Mouse (Mus musculus) hindbrain, embryonic 10.5 days (tissue): ENCODE results near the gene Sap30l. TPM values are rescaled to one million over a fixed set of nuclear protein-coding genes. Genes with fewer than 3 reads are reported as not detected.

Source experiments
- DNase-seq: peaks from one replicate; pipeline ENCODE4 v3.0.0-alpha.2; 2017; ENCODE audit warnings: low spot score
- H3K27ac ChIP-seq: fragments of 300-500 bp; sonication (generic); 2 replicates; pipeline ENCODE4 v1.5.1; 2016; ENCODE audit warnings: mild to moderate bottlenecking, moderate library complexity
- H3K27me3 ChIP-seq: fragments of 300-500 bp; sonication (generic); 2 replicates; pipeline ENCODE4 v1.6.1; 2016; ENCODE audit warnings: mild to moderate bottlenecking; ENCODE audit not compliant: poor library complexity, insufficient read depth, severe bottlenecking
- H3K36me3 ChIP-seq: fragments of 300-500 bp; sonication (generic); 2 replicates; pipeline ENCODE4 v1.6.1; 2016; ENCODE audit warnings: mild to moderate bottlenecking, moderate library complexity
- H3K4me1 ChIP-seq: fragments of 300-500 bp; sonication (generic); replicated peaks from 2 replicates; pipeline ENCODE4 v1.6.1; 2016; ENCODE audit warnings: mild to moderate bottlenecking
- H3K4me3 ChIP-seq: fragments of 300-500 bp; sonication (generic); 2 replicates; pipeline ENCODE4 v1.5.1; 2016; ENCODE audit warnings: mild to moderate bottlenecking, moderate library complexity
- H3K9me3 ChIP-seq: fragments of 300-500 bp; sonication (generic); 2 replicates; pipeline ENCODE4 v1.6.1; 2016; ENCODE audit warnings: mild to moderate bottlenecking, moderate library complexity
- WGBS: fragments of 180-500 bp; shearing (Covaris S2); methylation state at CpG from one replicate; pipeline ENCODE4 v1.1.7; 2016; 5-methylcytosine and 5-hydroxymethylcytosine counted together
- polyA plus RNA-seq: library from polyadenylated mRNA; unstranded; fragments of >200 nt; fragmentation: Nextera tagmentation; extraction: Ambion mirVana; gene quantifications from 2 replicates; pipeline ENCODE4 v1.2.1, GENCODE M21; 2016

Gene Sap30l
- polyA plus RNA-seq, 1 experiment from 2014 or later: 12.7 TPM

DNA sequence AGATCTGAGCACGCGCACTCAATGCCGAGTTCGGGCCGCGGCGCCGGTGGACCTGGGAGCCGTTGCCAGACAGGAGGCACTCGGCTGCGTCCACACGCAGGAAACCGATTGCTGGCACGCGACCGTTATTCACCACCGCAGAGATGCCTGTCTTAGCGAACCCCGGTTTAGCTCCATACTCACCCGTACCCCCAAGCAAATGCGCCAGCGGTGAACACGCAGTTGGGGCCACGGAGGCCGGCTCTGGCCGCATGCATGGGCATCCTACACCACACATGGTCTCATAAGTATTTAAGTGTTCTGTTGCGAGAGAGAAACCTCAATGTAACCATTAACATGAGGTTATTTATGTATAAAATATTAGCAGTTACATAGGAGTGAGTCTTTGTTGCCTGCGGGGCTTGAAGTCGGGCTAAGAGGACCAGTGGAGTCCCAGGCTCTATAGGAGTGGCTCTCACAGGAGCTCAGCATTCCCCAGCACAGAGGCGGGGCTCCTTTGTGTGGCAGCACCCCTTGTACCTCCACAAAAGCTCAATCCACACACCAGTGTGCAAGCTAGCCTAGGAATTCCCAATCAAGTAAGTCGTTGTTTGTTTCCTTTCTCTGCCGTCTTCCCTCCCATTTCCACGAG is 26.6 kb downstream of the Sap30l start:
- WGBS: under 1% methylated on average over 33 of the region's 33 CpGs
- Histone ChIP-seq H3K27me3 (peaks cover 98% of the 10 kb centered on the region), H3K4me3 (peak overlapping the region; percentile 40), H3K36me3 (no peaks in the 10 kb centered on the region), H3K9me3 (no peaks in the 10 kb centered on the region), H3K4me1 (peaks cover 34% of the 10 kb centered on the region), H3K27ac (no peak overlapping the region)
- DNase-seq: peak; percentile 57

DNA sequence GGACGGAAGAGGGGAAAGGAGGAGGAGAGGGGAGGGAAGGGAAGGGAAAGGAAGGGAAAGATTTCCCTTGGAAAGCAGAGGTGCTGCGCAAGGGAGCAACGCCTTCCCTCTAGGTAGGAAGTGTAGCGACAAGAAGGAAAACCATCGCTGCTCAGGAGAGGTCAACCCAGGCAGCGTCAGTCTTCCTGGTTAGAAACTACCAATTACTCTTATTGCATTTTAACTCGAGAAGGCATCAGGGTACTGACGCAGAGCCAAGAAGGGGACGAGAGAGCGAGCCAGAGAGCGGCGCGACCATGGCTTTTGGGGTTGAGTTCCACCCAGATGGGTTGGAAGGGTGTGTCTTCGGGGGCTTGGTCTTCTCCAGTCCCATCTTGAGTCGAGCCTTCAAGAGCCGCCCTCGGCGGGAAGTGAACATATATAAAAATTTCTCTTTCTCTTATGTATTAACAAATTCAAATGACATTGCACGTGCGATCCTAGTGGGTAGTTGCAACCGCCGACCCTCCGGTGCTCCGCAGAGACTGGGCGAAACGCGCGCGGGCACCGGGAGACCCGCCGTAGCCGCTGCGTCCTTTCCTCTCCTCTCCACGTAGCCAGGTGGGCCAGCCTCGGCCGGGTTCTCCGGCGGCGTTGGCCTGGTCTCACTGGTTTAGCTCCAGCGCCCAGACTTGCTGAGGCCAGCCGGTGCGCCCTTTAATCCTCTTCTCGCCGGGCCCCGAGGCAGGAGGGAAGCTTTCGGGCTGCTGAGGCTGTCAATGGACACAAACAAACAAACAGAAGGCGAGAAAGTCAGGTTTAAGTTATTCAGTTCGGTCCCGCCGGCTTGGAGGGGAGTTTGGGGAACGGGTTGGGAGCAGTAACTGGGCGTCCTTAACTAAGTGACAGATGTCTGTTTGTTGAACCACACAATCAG is 27.8 kb downstream of the Sap30l start:
- peak; percentile 65 for DNase-seq

DNA sequence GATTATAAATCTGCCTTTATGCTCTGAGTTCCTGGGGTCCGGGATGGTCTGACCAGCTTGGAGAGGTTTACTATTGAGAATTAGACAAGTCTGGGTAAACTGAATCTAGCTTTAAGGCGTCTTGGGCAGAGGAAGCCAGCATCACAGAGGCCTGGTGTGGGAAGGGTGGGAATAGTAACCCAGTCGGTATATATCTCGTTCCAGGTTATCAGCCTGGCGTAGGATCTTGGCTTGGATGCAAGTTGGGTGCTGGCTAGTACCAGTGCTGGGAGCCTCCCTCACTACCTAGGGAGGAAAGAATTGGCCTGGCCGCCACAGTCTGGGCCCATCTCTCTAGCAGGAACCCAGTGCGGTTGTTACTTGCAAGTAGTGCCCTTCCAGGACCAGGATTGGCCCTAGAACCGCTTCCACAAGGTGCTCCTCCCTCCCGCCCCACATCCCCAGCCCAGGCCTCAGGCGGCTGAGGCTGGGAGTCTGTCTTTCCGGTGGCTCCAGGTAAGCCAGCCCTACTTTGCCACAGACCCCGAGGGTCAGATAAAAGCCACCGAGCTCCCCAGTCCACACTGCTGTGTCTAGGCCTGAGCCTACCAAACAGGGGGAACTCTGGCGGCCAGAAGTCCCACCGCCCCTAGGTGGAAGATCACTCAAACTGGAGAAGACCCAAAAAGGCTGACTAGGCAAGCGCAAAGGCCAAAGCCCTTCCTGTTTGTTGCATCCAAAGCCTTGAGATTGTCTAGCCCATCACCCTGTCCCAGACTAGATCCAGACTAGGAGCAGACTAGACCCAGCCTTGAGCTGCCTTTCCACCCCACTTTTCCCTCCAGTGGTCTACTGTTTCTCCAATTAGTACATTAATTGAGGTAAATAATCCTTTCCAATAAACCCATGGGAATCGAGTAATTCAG is 28.7 kb downstream of the Sap30l start:
- Histone ChIP-seq H3K4me3 (no peak overlapping the region), H3K27me3 (peaks cover 100% of the 10 kb centered on the region), H3K9me3 (no peaks in the 10 kb centered on the region), H3K27ac (no peak overlapping the region), H3K36me3 (no peaks in the 10 kb centered on the region), H3K4me1 (peaks cover 39% of the 10 kb centered on the region)
- DNase-seq: peak; percentile 58
- WGBS: 4% methylated on average over 17 of the region's 17 CpGs

More for the DNA sequence above, 27.8 kb downstream of the Sap30l start:
- WGBS: 1% methylated on average over 53 of the region's 53 CpGs
- H3K4me3 ChIP-seq: peak overlapping the region; percentile 24; the same call in 1 of the 2 replicates
- H3K9me3 ChIP-seq: no peaks in the 10 kb centered on the region
- no peaks in the 10 kb centered on the region for H3K36me3 ChIP-seq
- H3K4me1 ChIP-seq: peaks cover 39% of the 10 kb centered on the region
- peaks cover 100% of the 10 kb centered on the region for H3K27me3 ChIP-seq
- H3K27ac ChIP-seq: no peak overlapping the region

DNA sequence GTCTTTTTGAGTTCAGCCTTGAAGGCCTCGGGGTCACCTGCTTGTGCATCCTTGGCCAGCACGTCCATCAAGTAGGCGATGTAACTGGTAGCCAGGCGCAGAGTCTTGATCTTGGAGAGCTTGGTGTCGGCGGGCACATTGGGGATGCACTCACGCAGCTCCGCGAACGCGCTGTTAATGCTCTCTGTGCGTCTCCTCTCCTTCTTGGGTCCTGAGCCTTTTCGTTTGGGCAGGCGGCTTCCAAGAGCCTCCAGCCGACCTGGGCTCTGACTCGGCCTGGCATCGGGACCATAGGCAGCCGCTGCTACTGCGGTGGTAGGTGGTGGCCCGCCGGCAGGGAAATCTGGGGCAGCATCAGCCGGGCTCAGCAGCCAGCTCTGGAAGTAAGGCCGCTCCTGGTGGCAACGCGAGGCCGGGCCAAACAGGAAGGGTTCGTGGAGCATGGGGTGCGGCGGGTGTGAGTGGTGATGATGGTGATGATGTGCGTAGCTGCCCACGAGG is 29.9 kb downstream of the Sap30l start:
- H3K27me3 ChIP-seq: peaks cover 100% of the 10 kb centered on the region
- peaks cover 39% of the 10 kb centered on the region for H3K4me1 ChIP-seq
- no peak overlapping the region for H3K4me3 ChIP-seq
- WGBS: 1% methylated on average over 31 of the region's 31 CpGs
- H3K36me3 ChIP-seq: no peaks in the 10 kb centered on the region
- no peaks in the 10 kb centered on the region for H3K9me3 ChIP-seq
- H3K27ac ChIP-seq: no peak overlapping the region
- peak; percentile 56 for DNase-seq

DNA sequence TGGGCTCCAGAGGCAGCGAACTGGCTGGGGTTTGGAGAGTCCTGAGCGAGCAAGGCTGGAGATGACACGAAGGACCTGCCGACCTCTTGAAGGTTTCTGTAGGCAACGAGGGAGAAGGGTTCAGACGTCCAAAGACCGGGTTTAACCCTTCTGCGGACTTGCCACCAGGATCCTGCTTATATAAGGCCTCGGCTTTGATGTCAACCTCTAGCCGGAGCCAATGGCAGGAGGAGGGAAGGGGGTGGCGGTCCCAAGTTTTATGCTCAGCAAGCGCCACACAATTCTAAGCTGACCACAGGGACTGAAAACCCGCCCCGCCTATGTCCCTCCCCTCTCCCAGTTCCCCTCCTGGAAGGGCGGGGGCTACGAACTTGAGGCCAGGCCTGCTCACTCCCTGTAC is 30.4 kb downstream of the Sap30l start:
- peaks cover 42% of the 10 kb centered on the region for H3K4me1 ChIP-seq
- peak; percentile 55 for DNase-seq
- WGBS: 2% methylated on average over 16 of the region's 16 CpGs
- no peak overlapping the region for H3K4me3 ChIP-seq
- H3K27me3 ChIP-seq: peaks cover 100% of the 10 kb centered on the region
- no peaks in the 10 kb centered on the region for H3K9me3 ChIP-seq
- H3K27ac ChIP-seq: no peak overlapping the region
- no peaks in the 10 kb centered on the region for H3K36me3 ChIP-seq

DNA sequence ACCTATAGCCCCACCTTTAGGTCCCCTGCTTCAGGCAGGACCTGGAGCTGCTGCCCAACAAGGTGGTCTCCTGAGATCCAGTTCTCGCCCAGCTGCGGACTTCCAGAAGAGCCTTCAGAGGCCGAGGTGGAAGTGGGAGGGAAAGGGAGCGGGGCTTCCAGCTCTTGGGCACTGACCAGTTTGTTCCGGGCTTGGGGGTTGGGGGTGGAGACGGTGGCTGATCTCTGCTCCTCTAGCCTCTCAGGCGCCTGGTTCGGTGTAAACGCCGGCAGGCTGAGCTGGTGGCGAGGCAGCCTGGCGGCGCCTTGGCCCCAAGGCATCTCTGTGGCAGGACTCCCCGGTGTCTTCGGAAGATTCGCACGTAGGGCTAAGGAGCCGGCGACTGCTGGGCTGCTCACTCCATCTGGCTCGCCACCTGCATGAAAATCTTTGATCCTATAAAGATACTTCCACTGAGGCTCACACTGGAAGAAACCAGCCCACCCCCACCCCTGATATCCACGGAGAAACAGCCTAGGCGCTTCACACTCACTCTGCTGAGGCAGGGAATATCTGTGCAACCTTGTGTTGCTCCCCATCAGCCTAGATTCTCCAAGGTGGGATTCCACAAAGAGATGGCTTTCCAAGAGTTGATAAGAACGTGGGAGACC is 31.2 kb downstream of the Sap30l start, which contains the start of gene Hand1:
Gene Hand1 (minus strand): TSS at position 267 of the 650 bp plus-strand sequence.
- DNase-seq: peak; percentile 53

DNA sequence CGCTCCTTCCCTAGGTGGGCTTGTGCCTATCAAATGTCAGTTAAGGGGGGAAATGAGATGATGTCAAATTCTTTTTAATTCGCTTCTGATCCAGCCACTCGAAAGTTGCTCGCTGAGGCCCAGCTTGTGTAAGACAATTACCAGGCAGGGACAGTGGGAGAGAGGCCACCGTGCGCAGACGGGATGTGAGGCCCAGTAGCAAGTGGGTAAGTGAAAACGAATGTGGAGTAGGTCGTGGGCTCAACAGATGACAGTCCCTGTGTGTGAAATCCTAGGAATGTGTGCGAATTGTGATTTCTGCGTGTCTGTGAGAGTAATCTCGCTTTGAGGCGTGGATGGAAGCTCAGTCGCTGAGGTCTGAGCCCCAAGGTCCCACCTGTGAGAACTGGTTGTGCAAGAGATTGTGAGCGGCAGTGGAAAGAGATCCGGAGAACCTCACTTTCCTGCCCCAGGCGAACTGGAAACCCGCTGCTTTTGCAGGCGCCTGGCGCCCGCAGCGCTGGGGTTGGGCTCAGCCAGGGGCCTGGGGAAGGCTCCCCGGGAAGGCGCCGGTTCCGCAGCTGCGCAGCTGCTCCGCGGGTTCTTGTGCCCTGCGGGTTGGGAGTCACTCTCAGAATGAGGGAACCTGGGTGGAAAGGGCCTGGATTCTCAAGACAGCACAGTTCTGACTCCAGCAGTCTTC is 32.0 kb downstream of the Sap30l start:
- Histone ChIP-seq H3K4me1 (peaks cover 29% of the 10 kb centered on the region), H3K4me3 (peak overlapping the region; percentile 13; the same call in 1 of the 2 replicates), H3K27me3 (peaks cover 100% of the 10 kb centered on the region), H3K36me3 (no peaks in the 10 kb centered on the region), H3K9me3 (no peaks in the 10 kb centered on the region), H3K27ac (no peak overlapping the region)
- WGBS: under 1% methylated on average over 30 of the region's 30 CpGs
- DNase-seq: peak; percentile 42

More for the DNA sequence above, 31.2 kb downstream of the Sap30l start, which contains the start of gene Hand1:
- peaks cover 37% of the 10 kb centered on the region for H3K4me1 ChIP-seq
- peak within 1 kb of the TSS; percentile 13; the same call in 1 of the 2 replicates for H3K4me3 ChIP-seq
- H3K27me3 ChIP-seq: peaks cover 100% of the 10 kb centered on the region
- WGBS: under 1% methylated on average over 23 of the region's 23 CpGs
- H3K36me3 ChIP-seq: no peaks in the 10 kb centered on the region
- H3K9me3 ChIP-seq: no peaks in the 10 kb centered on the region
- no peak within 1 kb of the TSS for H3K27ac ChIP-seq

DNA sequence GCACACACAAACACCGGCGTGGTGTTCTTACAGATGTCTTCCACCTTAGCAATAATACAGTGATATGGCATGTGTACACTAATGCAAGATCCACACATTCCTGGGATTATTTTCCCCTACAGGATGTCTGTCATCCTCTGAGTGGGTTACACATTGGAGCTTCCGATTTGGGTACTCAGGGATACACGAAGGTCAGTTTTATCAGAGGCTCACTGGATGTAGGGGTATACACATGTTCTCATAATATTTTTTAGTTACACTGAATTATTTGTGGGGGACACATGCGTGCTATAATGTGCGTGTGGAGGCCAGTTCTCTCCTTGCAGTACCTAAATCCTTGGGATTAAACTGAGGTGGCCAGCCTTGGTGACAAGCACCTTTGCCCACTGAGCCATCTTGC is 32.6 kb downstream of the Sap30l start:
- H3K27me3 ChIP-seq: peaks cover 100% of the 10 kb centered on the region
- no peaks in the 10 kb centered on the region for H3K36me3 ChIP-seq
- no peak overlapping the region for H3K27ac ChIP-seq
- H3K4me1 ChIP-seq: peaks cover 29% of the 10 kb centered on the region
- H3K9me3 ChIP-seq: no peaks in the 10 kb centered on the region
- DNase-seq: peak; percentile 14
- no peak overlapping the region for H3K4me3 ChIP-seq
- 6% methylated on average over 6 of the region's 6 CpGs for WGBS

DNA sequence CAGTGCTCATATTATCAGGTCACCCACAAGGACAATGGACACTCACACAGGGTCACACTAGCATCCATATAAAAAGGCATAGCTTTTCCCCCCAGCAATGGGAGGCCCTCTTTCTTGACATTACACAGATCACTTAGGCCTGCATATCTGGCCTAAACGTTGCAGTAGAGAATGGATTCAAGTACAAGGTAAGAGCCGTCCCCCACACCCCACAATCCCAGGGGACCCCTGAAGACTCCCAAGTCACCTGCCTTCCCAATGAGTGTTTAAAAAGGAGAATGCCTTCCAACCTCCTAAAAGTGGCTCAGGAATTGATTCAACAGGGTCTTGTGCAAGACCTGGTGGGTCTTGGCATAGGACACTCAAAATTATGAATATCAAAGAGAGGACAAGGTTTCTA is 33.9 kb downstream of the Sap30l start:
- peak; percentile 13 for DNase-seq
- 10% methylated on average over 2 of the region's 2 CpGs for WGBS
- no peaks in the 10 kb centered on the region for H3K9me3 ChIP-seq
- peaks cover 24% of the 10 kb centered on the region for H3K4me1 ChIP-seq
- no peak overlapping the region for H3K4me3 ChIP-seq
- H3K27ac ChIP-seq: no peak overlapping the region
- no peaks in the 10 kb centered on the region for H3K36me3 ChIP-seq
- peaks cover 100% of the 10 kb centered on the region for H3K27me3 ChIP-seq

DNA sequence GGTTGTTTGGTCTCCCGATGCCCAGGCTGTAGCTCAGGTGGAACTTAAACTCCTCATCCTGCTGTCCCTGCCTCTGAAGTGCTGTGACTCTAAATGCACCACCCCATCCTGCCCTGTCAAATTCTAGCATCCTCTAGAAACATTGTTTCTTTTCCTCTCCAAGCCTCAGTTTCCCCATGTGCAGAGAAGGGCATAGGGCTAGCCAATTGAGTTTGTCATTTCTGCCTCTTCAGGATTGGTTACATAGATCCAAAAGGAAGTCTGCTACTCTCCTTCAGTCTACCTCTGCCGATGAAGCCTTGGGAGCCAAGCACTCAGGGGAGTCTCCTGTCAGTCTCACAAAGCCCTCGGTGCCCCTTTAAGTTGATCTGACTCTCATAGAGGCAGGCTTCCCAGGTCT is 34.5 kb downstream of the Sap30l start:
- Histone ChIP-seq H3K27ac (no peak overlapping the region), H3K4me1 (peaks cover 24% of the 10 kb centered on the region), H3K36me3 (no peaks in the 10 kb centered on the region), H3K27me3 (peaks cover 100% of the 10 kb centered on the region), H3K9me3 (no peaks in the 10 kb centered on the region), H3K4me3 (no peak overlapping the region)
- whole genome bisulfite sequencing: 5% methylated on average over 3 of the region's 3 CpGs
- DNase-seq: no peak

DNA sequence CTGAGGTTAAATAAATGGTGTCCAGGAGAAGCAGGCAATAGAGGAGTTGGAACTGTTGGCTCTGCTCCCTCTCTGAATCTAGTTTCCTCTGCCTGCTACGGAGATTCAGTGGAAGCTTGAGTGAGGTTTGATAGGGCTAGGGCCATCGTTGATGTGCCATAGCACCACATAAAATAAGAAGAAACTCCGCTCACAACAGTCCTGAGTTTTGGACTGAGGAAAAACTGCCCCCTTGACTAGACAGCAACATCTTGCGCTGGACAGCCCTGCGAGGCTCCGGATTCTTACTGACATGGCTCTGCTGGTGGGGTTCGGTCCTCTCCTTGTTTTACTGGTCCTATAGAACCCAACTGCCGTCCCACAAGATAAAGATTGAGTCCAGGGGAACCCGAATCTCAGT is 35.0 kb downstream of the Sap30l start:
- H3K4me1 ChIP-seq: peaks cover 21% of the 10 kb centered on the region
- H3K4me3 ChIP-seq: no peak overlapping the region
- no peaks in the 10 kb centered on the region for H3K36me3 ChIP-seq
- WGBS: 4% methylated on average over 9 of the region's 9 CpGs
- DNase-seq: no peak
- H3K27ac ChIP-seq: no peak overlapping the region
- peaks cover 100% of the 10 kb centered on the region for H3K27me3 ChIP-seq
- H3K9me3 ChIP-seq: no peaks in the 10 kb centered on the region
